28 mouse cellular contexts compared by ENCODE assay signal in the genomic region with DNA sequence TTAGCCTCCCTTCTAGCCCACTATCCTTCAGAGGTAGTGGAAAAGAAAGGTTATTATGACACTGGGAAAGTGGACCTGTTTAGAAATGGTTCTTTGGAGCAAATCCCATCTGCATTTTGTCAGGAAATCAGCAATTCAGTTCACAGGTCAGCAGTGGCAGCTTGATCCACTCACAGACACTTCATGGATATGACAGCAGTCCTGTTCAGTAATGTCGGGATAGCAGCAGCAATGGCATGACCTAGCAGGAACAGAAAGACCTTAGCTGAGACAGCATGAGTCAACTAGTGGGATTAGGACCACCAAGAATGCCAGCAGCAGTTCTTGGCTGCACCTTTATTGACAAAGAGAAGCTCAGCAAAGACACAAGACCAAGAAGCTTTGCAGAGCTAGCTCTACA.
DNase-seq lines count a peak whose midpoint lies in the region; ATAC-seq and TF ChIP-seq lines count a peak whose summit lies in the region.
"Had no signal": no experiment of that assay in that cellular context is flagged by ENCODE, and none has a peak within 500 bp of the region (broad histone marks: within the 10 kb centered on the region; RNA-seq: fewer than 3 reads in every experiment).

No protein-coding gene starts in this region.

- ATAC-seq in heart, embryonic 15.5 days (replicated peaks; ENCODE audit: insufficient number of reproducible peaks, insufficient read depth, low FRiP score, low read depth) = 0 out of 2 replicates have a peak, but pooled peaks have one; percentile 47
- ATAC-seq in lung, embryonic 14.5 days (ENCODE audit: insufficient read depth) = peak; percentile 31; the same call in 1 of the 2 replicates
- peak; percentile 62 for ATAC-seq in lung, postnatal 0 days
- ATAC-seq: forebrain, embryonic 15.5 days; hindbrain, embryonic 16.5 days; intestine, embryonic 15.5 days; Patski had no signal

- no peaks in the 10 kb centered on the region for H3K27me3 ChIP-seq in heart, embryonic 15.5 days
- H3K27me3 ChIP-seq in heart, adult 2 months (ENCODE audit: control insufficient read depth, insufficient read depth, low read length) = no peaks in the 10 kb centered on the region
- no peaks in the 10 kb centered on the region for H3K27me3 ChIP-seq in lung, embryonic 14.5 days (ENCODE audit: insufficient read depth, low read length)
- H3K27me3 ChIP-seq in lung, postnatal 0 days (replicated peaks; ENCODE audit: insufficient read depth, low read length) = no peaks in the 10 kb centered on the region
- H3K27me3 ChIP-seq: CH12.LX; embryonic facial prominence, embryonic 13.5 days; forebrain, embryonic 12.5 days; forebrain, embryonic 15.5 days; hindbrain, embryonic 13.5 days; intestine, embryonic 15.5 days; Patski had no signal

- H3K9ac ChIP-seq in heart, embryonic 15.5 days = no peak overlapping the region
- H3K9ac ChIP-seq in heart, adult 2 months (ENCODE audit: low read depth, low read length) = no peak overlapping the region
- no peak overlapping the region for H3K9ac ChIP-seq in lung, embryonic 14.5 days
- H3K9ac ChIP-seq in lung, postnatal 0 days (replicated peaks; ENCODE audit: low read depth) = no peak overlapping the region
- H3K9ac ChIP-seq: embryonic facial prominence, embryonic 13.5 days; forebrain, embryonic 12.5 days; forebrain, embryonic 15.5 days; hindbrain, embryonic 13.5 days; intestine, embryonic 15.5 days had no signal

- H3K9me3 ChIP-seq in heart, embryonic 15.5 days (replicated peaks) = no peaks in the 10 kb centered on the region
- H3K9me3 ChIP-seq in lung, embryonic 14.5 days (ENCODE audit: low read depth, low read length) = no peaks in the 10 kb centered on the region
- H3K9me3 ChIP-seq in lung, postnatal 0 days (ENCODE audit: low read length) = no peaks in the 10 kb centered on the region
- H3K9me3 ChIP-seq: embryonic facial prominence, embryonic 10.5 days; forebrain, embryonic 12.5 days; forebrain, embryonic 15.5 days; hindbrain, embryonic 13.5 days; intestine, embryonic 15.5 days had no signal

- no peak overlapping the region for H3K4me2 ChIP-seq in heart, embryonic 15.5 days
- H3K4me2 ChIP-seq in lung, embryonic 14.5 days = no peak overlapping the region
- no peak overlapping the region for H3K4me2 ChIP-seq in lung, postnatal 0 days (replicated peaks; ENCODE audit: low read depth, low read length)
- H3K4me2 ChIP-seq: embryonic facial prominence, embryonic 13.5 days; forebrain, embryonic 12.5 days; forebrain, embryonic 15.5 days; hindbrain, embryonic 13.5 days; intestine, embryonic 15.5 days had no signal

- no peaks in the 10 kb centered on the region for H3K79me2 ChIP-seq in heart, adult 2 months (replicated peaks; ENCODE audit: control insufficient read depth, insufficient read depth, low read length)

- no peak for TF ChIP-seq EP300 in heart, adult 2 months (IDR thresholded peaks at IDR 0.05; ENCODE audit: insufficient read depth, low read depth, low read length)
- no peak for TF ChIP-seq EP300 in lung, postnatal 0 days (IDR thresholded peaks at IDR 0.05)

- H3K27ac ChIP-seq in heart, embryonic 15.5 days = no peak overlapping the region
- H3K27ac ChIP-seq in heart, adult 2 months = no peak overlapping the region
- no peak overlapping the region for H3K27ac ChIP-seq in lung, embryonic 14.5 days (ENCODE audit: low read depth)
- H3K27ac ChIP-seq in lung, postnatal 0 days (ENCODE audit: low read length) = no peak overlapping the region
- H3K27ac ChIP-seq: embryonic facial prominence, embryonic 10.5 days; embryonic facial prominence, embryonic 13.5 days; forebrain, embryonic 12.5 days; forebrain, embryonic 15.5 days; hindbrain, embryonic 10.5 days; hindbrain, embryonic 13.5 days; intestine, embryonic 15.5 days had no signal

- H3K36me3 ChIP-seq in heart, embryonic 15.5 days = no peaks in the 10 kb centered on the region
- H3K36me3 ChIP-seq in heart, adult 2 months (ENCODE audit: control insufficient read depth, insufficient read depth, low read length) = no peaks in the 10 kb centered on the region
- H3K36me3 ChIP-seq in lung, embryonic 14.5 days (ENCODE audit: insufficient read depth) = no peaks in the 10 kb centered on the region
- H3K36me3 ChIP-seq in lung, postnatal 0 days (ENCODE audit: insufficient read depth, low read length) = no peaks in the 10 kb centered on the region
- H3K36me3 ChIP-seq: embryonic facial prominence, embryonic 10.5 days; embryonic facial prominence, embryonic 13.5 days; forebrain, embryonic 12.5 days; forebrain, embryonic 15.5 days; G1E; hindbrain, embryonic 10.5 days; hindbrain, embryonic 13.5 days; intestine, embryonic 15.5 days had no signal

- TF ChIP-seq POLR2A in heart, adult 2 months (IDR thresholded peaks at IDR 0.05; ENCODE audit: insufficient read depth, low read depth, low read length) = no peak
- TF ChIP-seq POLR2A in lung, adult 2 months (IDR thresholded peaks at IDR 0.05; ENCODE audit: borderline replicate concordance, extremely low read depth, low read depth, low read length) = no peak

- WGBS in heart, embryonic 15.5 days = 38% methylated on average over 1 of the region's 1 CpGs
- 25% methylated on average over 1 of the region's 1 CpGs for WGBS in heart, adult 2 months
- WGBS in lung, embryonic 14.5 days = 44% methylated on average over 1 of the region's 1 CpGs
- 44% methylated on average over 1 of the region's 1 CpGs for WGBS in lung, adult 2 months
- WGBS in lung, postnatal 0 days = 54% methylated on average over 1 of the region's 1 CpGs

- intact Hi-C loops in heart, adult 2 months (cut with DNase I) = no loop called here

- H3K4me1 ChIP-seq in heart, embryonic 15.5 days (replicated peaks) = 0 out of 2 replicates have a peak, but pooled peaks cover 2% of the 10 kb centered on the region
- no peaks in the 10 kb centered on the region for H3K4me1 ChIP-seq in heart, adult 2 months (ENCODE audit: control insufficient read depth, insufficient read depth, low read length)
- H3K4me1 ChIP-seq in lung, embryonic 14.5 days (ENCODE audit: insufficient read depth) = no peaks in the 10 kb centered on the region
- H3K4me1 ChIP-seq in lung, adult 2 months (ENCODE audit: control insufficient read depth, insufficient read depth, low read length) = no peaks in the 10 kb centered on the region
- H3K4me1 ChIP-seq in lung, postnatal 0 days (ENCODE audit: insufficient read depth, low read depth, low read length) = no peaks in the 10 kb centered on the region
- H3K4me1 ChIP-seq: forebrain, embryonic 12.5 days; forebrain, embryonic 15.5 days; hindbrain, embryonic 10.5 days; hindbrain, embryonic 13.5 days; intestine, embryonic 15.5 days had no signal

- DNase-seq in heart, adult 2 months = no peak
- peak; percentile 56 for DNase-seq in lung, embryonic 14.5 days
- DNase-seq in lung, adult 2 months = no peak
- peak; percentile 51 for DNase-seq in lung, postnatal 0 days (ENCODE audit: low spot score)
- peak; percentile 37 for DNase-seq in lung, postnatal 14 days
- DNase-seq in kidney, postnatal 4 days = no peak
- no peak for DNase-seq in gastrocnemius, postnatal 4 days (ENCODE audit: low spot score in 2 of 2)
- DNase-seq: adrenal gland, postnatal 10 days; B cell, adult 2 months; cerebellum, adult 11 months; cerebellum, adult 8-10 months; cerebellum, postnatal 10 days; cerebellum, postnatal 36 days; embryo, embryonic 11 days; gastrocnemius, postnatal 25 days had no signal

- TF ChIP-seq CTCF in heart, adult 2 months (IDR thresholded peaks at IDR 0.05) = no peak
- TF ChIP-seq CTCF in lung, embryonic 14.5 days (IDR thresholded peaks at IDR 0.05; ENCODE audit: low read depth) = no peak
- no peak for TF ChIP-seq CTCF in lung, adult 2 months (IDR thresholded peaks at IDR 0.05; ENCODE audit: insufficient read depth, low read length)
- TF ChIP-seq CTCF in lung, postnatal 0 days (IDR thresholded peaks at IDR 0.05) = no peak

- no peak overlapping the region for H3K4me3 ChIP-seq in heart, embryonic 15.5 days
- H3K4me3 ChIP-seq in heart, adult 2 months = no peak overlapping the region
- H3K4me3 ChIP-seq in lung, embryonic 14.5 days (ENCODE audit: low read depth, low read length) = no peak overlapping the region
- H3K4me3 ChIP-seq in lung, adult 2 months (replicated peaks; ENCODE audit: extremely low read depth, low read depth, low read length) = no peak overlapping the region
- H3K4me3 ChIP-seq in lung, postnatal 0 days (ENCODE audit: low read depth, low read length) = no peak overlapping the region
- H3K4me3 ChIP-seq: embryonic facial prominence, embryonic 10.5 days; embryonic facial prominence, embryonic 13.5 days; erythroblast, embryonic 14.5 days; forebrain, embryonic 12.5 days; forebrain, embryonic 15.5 days; hindbrain, embryonic 10.5 days; hindbrain, embryonic 13.5 days; intestine, embryonic 15.5 days had no signal

Comparison
In these comparisons a context has a peak if more than half of its experiments do, and no peak if none do; other contexts are left out.
1. DNase-seq: peak in lung, embryonic 14.5 days (single experiment), lung, postnatal 0 days (single experiment) and lung, postnatal 14 days (single experiment); none in heart, adult 2 months (0 of 2), lung, adult 2 months (single experiment), kidney, postnatal 4 days (0 of 2) and gastrocnemius, postnatal 4 days (0 of 2).
2. Peak in every context shown above with its lines, with median percentiles within 50 percentile points of each other: ATAC-seq.